Mouse (Mus musculus) liver, postnatal 0 days (tissue): ENCODE results near the gene Tmem262.

Experiments
- CTCF ChIP-seq: sonication (generic); IDR thresholded peaks from 2 replicates; pipeline ENCODE4 v1.5.1; 2016; ENCODE audit warnings: antibody characterized with exemption, low read depth
- EP300 ChIP-seq: IDR thresholded peaks from 2 replicates; pipeline ENCODE4 v1.6.1; 2016; ENCODE audit warnings: antibody characterized with exemption, low read depth, mild to moderate bottlenecking

GRCm38 (mm10) chr19:6061641-6062302, 18.1 kb upstream of the Tmem262 start:
- TF ChIP-seq CTCF = no peak
- no peak for TF ChIP-seq EP300
